Mouse (Mus musculus): ENCODE data around the gene Cdk6. TPM values are rescaled to one million over a fixed set of nuclear protein-coding genes. Genes with fewer than 3 reads are reported as not detected.
"Not testable (repeated sequence)": the region's sequence is repeated elsewhere in the genome, so short reads cannot be mapped to it uniquely, and the experiment has no call there.

The Cdk6 gene
- polyA plus RNA-seq, 1 experiment from 2014 or later: 15.3 TPM

DNA sequence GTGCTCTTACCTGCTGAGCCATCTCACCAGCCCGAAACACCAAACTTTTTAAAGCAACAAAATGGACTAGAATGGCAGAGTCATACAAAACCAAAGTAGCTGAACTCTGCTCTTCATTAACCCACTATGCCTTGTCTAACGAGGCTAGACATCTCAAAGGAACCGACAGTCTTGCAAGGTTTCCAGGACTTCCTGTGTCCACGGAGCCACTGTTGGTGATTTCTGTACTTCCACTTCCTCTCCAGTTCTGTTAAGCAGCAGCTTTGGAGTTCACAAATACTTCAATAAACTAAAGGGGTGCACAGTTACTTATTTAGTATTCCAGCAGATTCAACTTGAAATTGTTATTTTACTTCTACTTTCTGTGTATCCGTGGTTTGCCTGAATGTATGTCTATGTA lies 23.6 kb upstream of the Cdk6 start:
- H3K4me3 ChIP-seq (ENCODE audit: low read depth, low read length); ATAC-seq (ENCODE audit: low FRiP score); H3K9ac ChIP-seq (ENCODE audit: low read length); H3K36me3 ChIP-seq (ENCODE audit: control insufficient read depth, insufficient read depth, low read length); DNase-seq (ENCODE audit: low spot score, missing footprints); H3K4me1 ChIP-seq (ENCODE audit: control insufficient read depth, insufficient read depth, low read length); H3K9me3 ChIP-seq (ENCODE audit: control insufficient read depth, low read length); H3K27me3 ChIP-seq (ENCODE audit: control insufficient read depth, insufficient read depth, low read length); H3K27ac ChIP-seq (ENCODE audit: low read depth, low read length); H3K4me2 ChIP-seq: not testable (repeated sequence)
- 88% methylated on average over 5 of the region's 5 CpGs for WGBS

DNA sequence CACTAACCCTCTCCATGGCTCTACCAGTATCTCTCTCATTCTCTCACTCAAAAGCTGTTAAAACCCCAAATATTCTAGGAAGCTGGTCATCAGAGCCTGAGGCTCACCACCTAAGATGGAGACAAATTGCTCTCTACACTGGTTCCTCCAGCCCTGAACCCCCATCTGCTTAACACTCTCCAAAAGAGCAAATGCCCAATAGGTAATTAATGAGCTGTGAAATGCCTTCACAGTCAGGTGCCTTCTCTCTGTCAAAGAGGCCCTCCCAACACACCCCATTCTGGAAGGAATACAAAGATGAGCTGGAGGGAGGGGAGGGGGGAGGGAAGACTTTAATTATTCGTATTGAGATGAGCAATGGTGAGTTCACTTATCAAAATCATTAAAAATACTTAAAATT lies 21.1 kb upstream of the Cdk6 start:
- 13% methylated on average over 1 of the region's 1 CpGs for WGBS
- H3K4me3 ChIP-seq (ENCODE audit: low read depth, low read length): no peak overlapping the region
- no peaks in the 10 kb centered on the region for H3K9me3 ChIP-seq (ENCODE audit: control insufficient read depth, low read length)
- no peak overlapping the region for H3K27ac ChIP-seq (ENCODE audit: low read depth, low read length)
- DNase-seq (ENCODE audit: low spot score, missing footprints) (no peak), ATAC-seq (ENCODE audit: low FRiP score) (no peak)
- no peaks in the 10 kb centered on the region for H3K36me3 ChIP-seq (ENCODE audit: control insufficient read depth, insufficient read depth, low read length)
- no peaks in the 10 kb centered on the region for H3K4me1 ChIP-seq (ENCODE audit: control insufficient read depth, insufficient read depth, low read length)
- H3K27me3 ChIP-seq (ENCODE audit: control insufficient read depth, insufficient read depth, low read length): no peaks in the 10 kb centered on the region
- no peak overlapping the region for H3K9ac ChIP-seq (ENCODE audit: low read length)
- no peak overlapping the region for H3K4me2 ChIP-seq

DNA sequence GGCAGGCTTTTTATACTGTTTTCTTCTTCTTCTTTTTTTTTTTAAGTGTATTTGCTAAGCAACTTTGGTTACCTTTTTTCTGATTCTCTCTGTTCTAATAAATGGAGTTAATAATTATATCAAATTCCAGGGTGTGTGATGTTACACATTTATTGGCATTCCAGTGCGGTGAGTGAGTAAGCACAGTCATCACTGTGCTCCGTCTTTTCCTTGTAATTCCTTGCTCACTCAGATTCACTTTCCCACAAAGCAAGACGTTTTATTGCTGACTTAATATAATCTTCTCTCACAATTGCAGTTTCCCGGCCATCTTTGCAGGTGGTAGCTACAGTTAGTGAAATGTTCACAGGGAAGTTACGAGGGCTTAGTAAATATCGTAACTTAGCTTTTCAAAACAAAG lies 19.2 kb upstream of the Cdk6 start:
- DNase-seq (ENCODE audit: low spot score, missing footprints) (no peak), ATAC-seq (ENCODE audit: low FRiP score) (no peak)
- Histone ChIP-seq H3K9me3 (ENCODE audit: control insufficient read depth, low read length) (no peaks in the 10 kb centered on the region), H3K4me2 (no peak overlapping the region), H3K4me1 (ENCODE audit: control insufficient read depth, insufficient read depth, low read length) (no peaks in the 10 kb centered on the region), H3K27ac (ENCODE audit: low read depth, low read length) (no peak overlapping the region), H3K9ac (ENCODE audit: low read length) (no peak overlapping the region), H3K36me3 (ENCODE audit: control insufficient read depth, insufficient read depth, low read length) (no peaks in the 10 kb centered on the region), H3K27me3 (ENCODE audit: control insufficient read depth, insufficient read depth, low read length) (no peaks in the 10 kb centered on the region), H3K4me3 (ENCODE audit: low read depth, low read length) (no peak overlapping the region)
- 86% methylated on average over 6 of the region's 6 CpGs for WGBS

DNA sequence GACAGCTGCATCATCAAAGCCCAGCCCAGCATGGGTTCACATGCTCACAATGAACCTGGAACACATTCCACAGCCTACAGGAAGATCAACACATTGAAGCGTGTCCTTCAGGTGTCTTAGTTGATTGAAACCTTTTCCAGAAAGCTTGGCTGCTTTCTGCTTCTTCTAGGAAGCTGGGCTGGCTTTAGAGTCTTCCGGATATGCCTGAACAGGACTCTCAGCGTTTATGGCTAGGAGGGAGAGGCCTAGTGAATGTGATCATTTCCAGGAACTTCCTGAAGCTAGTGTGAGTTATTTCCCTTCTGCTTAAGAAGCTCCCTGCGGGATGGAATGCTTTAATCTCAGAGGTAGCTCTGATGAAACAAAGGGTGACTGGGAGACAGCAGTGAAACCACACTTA lies 17.2 kb upstream of the Cdk6 start:
- H3K9me3 ChIP-seq (ENCODE audit: control insufficient read depth, low read length): no peaks in the 10 kb centered on the region
- H3K4me1 ChIP-seq (ENCODE audit: control insufficient read depth, insufficient read depth, low read length): no peaks in the 10 kb centered on the region
- 69% methylated on average over 4 of the region's 4 CpGs for WGBS
- H3K27ac ChIP-seq (ENCODE audit: low read depth, low read length): no peak overlapping the region
- DNase-seq (ENCODE audit: low spot score, missing footprints) (no peak), ATAC-seq (ENCODE audit: low FRiP score) (no peak)
- no peaks in the 10 kb centered on the region for H3K36me3 ChIP-seq (ENCODE audit: control insufficient read depth, insufficient read depth, low read length)
- H3K9ac ChIP-seq (ENCODE audit: low read length): no peak overlapping the region
- no peaks in the 10 kb centered on the region for H3K27me3 ChIP-seq (ENCODE audit: control insufficient read depth, insufficient read depth, low read length)
- no peak overlapping the region for H3K4me2 ChIP-seq
- no peak overlapping the region for H3K4me3 ChIP-seq (ENCODE audit: low read depth, low read length)

DNA sequence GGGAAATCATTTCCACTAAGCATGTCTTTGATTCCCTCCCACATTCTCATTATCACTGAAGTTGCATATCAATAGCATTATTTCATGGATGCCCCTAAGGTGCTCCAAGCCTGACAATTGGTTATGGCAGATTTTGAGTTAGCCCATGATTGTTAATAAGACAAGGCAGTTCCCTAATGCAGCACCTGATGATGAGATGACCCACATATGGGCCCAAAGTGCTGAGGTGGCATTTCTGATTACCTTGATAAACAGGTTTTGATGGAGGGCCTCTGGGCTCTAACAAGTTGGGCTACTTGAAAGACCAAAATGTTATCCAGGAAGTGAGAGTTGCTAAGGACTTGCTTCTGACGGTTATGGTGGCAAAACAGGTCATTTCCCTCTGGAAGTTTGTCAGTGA lies 11.9 kb upstream of the Cdk6 start:
- Histone ChIP-seq H3K4me2 (no peak overlapping the region), H3K4me1 (ENCODE audit: control insufficient read depth, insufficient read depth, low read length) (no peaks in the 10 kb centered on the region), H3K27me3 (ENCODE audit: control insufficient read depth, insufficient read depth, low read length) (no peaks in the 10 kb centered on the region), H3K4me3 (ENCODE audit: low read depth, low read length) (no peak overlapping the region), H3K9ac (ENCODE audit: low read length) (no peak overlapping the region), H3K9me3 (ENCODE audit: control insufficient read depth, low read length) (no peaks in the 10 kb centered on the region), H3K36me3 (ENCODE audit: control insufficient read depth, insufficient read depth, low read length) (no peaks in the 10 kb centered on the region), H3K27ac (ENCODE audit: low read depth, low read length) (no peak overlapping the region)
- ATAC-seq (ENCODE audit: low FRiP score): no peak
- DNase-seq (ENCODE audit: low spot score, missing footprints): no peak
- WGBS: 88% methylated on average over 1 of the region's 1 CpGs

DNA sequence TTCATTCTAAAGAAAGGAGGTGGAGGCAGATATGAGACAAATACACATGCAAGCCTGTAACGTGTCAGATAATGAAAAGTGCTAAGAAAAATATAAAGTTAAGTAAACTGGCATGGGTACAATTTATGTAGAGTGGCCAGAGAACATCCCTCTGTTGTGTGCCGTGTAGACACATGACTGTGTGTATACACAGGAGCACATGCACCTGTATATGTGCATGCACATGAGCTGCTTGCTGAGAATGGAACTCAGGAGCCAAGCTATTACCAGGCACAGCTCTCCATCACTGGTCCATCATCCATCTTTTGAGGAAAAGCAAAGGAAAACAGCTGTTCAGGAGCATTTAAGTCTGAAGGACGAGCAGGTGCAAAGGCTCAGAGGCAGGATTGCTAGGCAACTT lies 10.4 kb upstream of the Cdk6 start:
- no peak overlapping the region for H3K9ac ChIP-seq (ENCODE audit: low read length)
- H3K4me2 ChIP-seq: no peak overlapping the region
- H3K36me3 ChIP-seq (ENCODE audit: control insufficient read depth, insufficient read depth, low read length): no peaks in the 10 kb centered on the region
- ATAC-seq (ENCODE audit: low FRiP score) (no peak), DNase-seq (ENCODE audit: low spot score, missing footprints) (no peak)
- no peak overlapping the region for H3K27ac ChIP-seq (ENCODE audit: low read depth, low read length)
- no peaks in the 10 kb centered on the region for H3K9me3 ChIP-seq (ENCODE audit: control insufficient read depth, low read length)
- no peak overlapping the region for H3K4me3 ChIP-seq (ENCODE audit: low read depth, low read length)
- H3K4me1 ChIP-seq (ENCODE audit: control insufficient read depth, insufficient read depth, low read length): no peaks in the 10 kb centered on the region
- 76% methylated on average over 3 of the region's 3 CpGs for WGBS
- no peaks in the 10 kb centered on the region for H3K27me3 ChIP-seq (ENCODE audit: control insufficient read depth, insufficient read depth, low read length)

DNA sequence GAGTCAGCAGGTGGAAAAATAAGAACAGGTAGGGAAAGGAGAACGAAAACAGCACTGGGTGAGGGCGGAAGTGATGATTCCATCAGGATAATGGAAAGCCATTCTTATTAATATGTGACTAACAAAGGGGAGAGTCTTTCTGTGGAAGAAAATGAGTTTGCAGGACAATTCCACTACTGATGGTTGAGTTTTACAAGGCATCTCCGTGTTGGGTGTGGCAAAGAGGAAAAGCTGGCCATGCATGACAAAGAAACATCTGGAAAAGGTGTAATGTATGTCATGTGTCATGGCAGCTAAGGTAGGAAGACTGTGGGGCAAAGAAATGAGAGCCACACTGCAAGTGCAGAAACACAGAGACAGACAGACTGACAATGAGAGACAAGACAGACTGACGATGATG lies 8.3 kb upstream of the Cdk6 start:
- H3K4me3 ChIP-seq (ENCODE audit: low read depth, low read length); DNase-seq (ENCODE audit: low spot score, missing footprints); H3K4me2 ChIP-seq; H3K9ac ChIP-seq (ENCODE audit: low read length); H3K27ac ChIP-seq (ENCODE audit: low read depth, low read length); ATAC-seq (ENCODE audit: low FRiP score); H3K4me1 ChIP-seq (ENCODE audit: control insufficient read depth, insufficient read depth, low read length); H3K36me3 ChIP-seq (ENCODE audit: control insufficient read depth, insufficient read depth, low read length); H3K27me3 ChIP-seq (ENCODE audit: control insufficient read depth, insufficient read depth, low read length); H3K9me3 ChIP-seq (ENCODE audit: control insufficient read depth, low read length): not testable (repeated sequence)
- 86% methylated on average over 4 of the region's 4 CpGs for WGBS

DNA sequence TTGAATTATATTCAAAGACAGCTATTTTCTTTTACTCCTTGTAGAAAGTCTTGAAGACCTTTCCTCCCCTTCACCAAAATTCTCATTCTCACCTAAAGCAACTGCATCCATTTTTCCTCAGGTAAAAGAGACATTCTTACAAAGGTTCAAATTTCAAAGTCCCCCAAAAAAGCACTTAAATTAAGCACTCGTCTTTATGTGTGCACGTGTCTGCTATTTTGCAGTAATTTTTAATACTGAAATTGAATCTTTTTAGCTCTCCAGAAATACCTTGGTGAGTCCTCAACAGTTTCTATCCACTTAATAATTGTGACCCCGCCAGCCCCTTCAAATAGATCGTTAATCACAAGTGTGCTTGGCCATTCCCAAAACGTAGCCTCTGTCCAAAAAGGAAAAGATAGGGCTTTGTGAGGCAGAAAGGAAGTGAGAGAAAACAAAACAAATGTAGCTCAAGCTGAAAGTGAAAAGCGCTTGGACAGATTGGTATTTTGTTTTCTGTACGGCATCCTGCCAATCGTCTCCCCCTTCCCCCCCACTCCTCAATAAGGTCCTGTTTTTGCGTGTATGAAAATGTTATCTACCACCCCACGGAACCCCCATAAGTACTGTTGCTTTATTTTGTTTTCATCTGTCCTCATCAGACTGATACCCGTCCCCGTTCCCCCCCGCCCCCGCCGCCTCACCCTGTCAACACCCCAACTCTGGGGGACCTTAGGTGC lies 786 bp upstream of the Cdk6 start:
- H3K27ac ChIP-seq (ENCODE audit: low read depth, low read length); ATAC-seq (ENCODE audit: low FRiP score); H3K36me3 ChIP-seq (ENCODE audit: control insufficient read depth, insufficient read depth, low read length); H3K4me1 ChIP-seq (ENCODE audit: control insufficient read depth, insufficient read depth, low read length); H3K9me3 ChIP-seq (ENCODE audit: control insufficient read depth, low read length); H3K27me3 ChIP-seq (ENCODE audit: control insufficient read depth, insufficient read depth, low read length): not testable (repeated sequence)
- peak overlapping the region; percentile 56 for H3K4me3 ChIP-seq (ENCODE audit: low read depth, low read length)
- peak overlapping the region; percentile 95 for H3K4me2 ChIP-seq
- H3K9ac ChIP-seq (ENCODE audit: low read length): peak overlapping the region; percentile 69; the same call in 1 of the 2 replicates
- 3% methylated on average over 15 of the region's 15 CpGs for WGBS
- peak; percentile 88 for DNase-seq (ENCODE audit: low spot score, missing footprints)

DNA sequence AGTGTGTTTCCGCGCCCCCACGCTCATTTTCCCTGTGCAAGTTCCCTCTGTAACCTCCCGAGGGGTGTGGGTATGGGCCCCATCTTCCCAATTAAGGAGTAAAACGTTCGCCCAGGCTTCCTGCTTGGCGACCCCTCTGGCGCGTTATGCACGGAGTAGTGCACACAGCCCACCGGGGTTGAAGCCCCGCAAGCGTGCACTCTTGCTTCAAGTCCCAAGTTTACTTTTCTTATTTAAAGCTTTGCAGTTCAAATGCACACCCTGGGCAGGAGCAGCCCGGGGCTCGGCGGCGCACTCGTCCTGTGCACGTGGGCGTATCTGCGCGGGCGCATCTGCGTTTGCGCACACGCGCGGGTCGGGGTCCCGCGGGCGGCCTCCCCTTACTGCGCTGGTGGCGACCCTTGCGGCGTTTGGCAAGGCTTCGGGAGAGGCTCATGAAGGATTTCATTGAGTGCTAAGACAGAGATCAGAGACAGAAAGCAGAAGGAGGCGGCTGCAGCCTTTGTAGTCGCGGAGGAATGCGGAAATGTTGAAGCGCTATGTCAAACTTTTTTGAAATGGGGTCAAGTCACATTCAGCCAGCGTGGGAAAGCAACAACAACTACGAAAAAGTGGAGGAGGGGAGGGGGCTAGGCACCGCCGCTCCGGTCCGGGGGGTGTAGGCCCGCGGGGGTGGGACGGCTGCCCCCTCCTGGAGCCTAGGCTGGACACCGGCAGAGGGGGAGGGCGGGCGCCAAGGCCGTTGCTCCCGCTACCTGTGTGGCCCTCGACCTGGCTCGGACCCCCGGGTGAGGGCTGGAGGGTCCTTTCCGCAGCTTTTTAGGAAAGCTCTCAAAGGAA lies 866 bp downstream of the Cdk6 start:
- H3K9me3 ChIP-seq (ENCODE audit: control insufficient read depth, low read length): no peaks in the 10 kb centered on the region
- H3K27me3 ChIP-seq (ENCODE audit: control insufficient read depth, insufficient read depth, low read length): peaks cover 10% of the 10 kb centered on the region
- peak overlapping the region; percentile 95 for H3K4me2 ChIP-seq
- H3K27ac ChIP-seq (ENCODE audit: low read depth, low read length): no peak overlapping the region; the same call in 1 of the 2 replicates
- peak overlapping the region; percentile 56 for H3K4me3 ChIP-seq (ENCODE audit: low read depth, low read length)
- DNase-seq (ENCODE audit: low spot score, missing footprints) (peak; percentile 95), ATAC-seq (ENCODE audit: low FRiP score) (peak; percentile 34)
- no peaks in the 10 kb centered on the region for H3K36me3 ChIP-seq (ENCODE audit: control insufficient read depth, insufficient read depth, low read length)
- 1% methylated on average over 60 of the region's 60 CpGs for WGBS
- H3K4me1 ChIP-seq (ENCODE audit: control insufficient read depth, insufficient read depth, low read length): peaks cover 3% of the 10 kb centered on the region; the same call in 1 of the 2 replicates
- H3K9ac ChIP-seq (ENCODE audit: low read length): peak overlapping the region; percentile 33; the same call in 1 of the 2 replicates
